Mouse (Mus musculus): Measurements from ENCODE around the gene Zfp398.
"Not testable (repeated sequence)": the region's sequence is repeated elsewhere in the genome, so short reads cannot be mapped to it uniquely, and the experiment has no call there.

Zfp398 gene

GRCm38 (mm10) chr6:47821776-47822175 is 13.7 kb upstream of the Zfp398 start:
- ATAC-seq (ENCODE audit: insufficient number of reproducible peaks, low FRiP score, low TSS enrichment): no peak

DNA sequence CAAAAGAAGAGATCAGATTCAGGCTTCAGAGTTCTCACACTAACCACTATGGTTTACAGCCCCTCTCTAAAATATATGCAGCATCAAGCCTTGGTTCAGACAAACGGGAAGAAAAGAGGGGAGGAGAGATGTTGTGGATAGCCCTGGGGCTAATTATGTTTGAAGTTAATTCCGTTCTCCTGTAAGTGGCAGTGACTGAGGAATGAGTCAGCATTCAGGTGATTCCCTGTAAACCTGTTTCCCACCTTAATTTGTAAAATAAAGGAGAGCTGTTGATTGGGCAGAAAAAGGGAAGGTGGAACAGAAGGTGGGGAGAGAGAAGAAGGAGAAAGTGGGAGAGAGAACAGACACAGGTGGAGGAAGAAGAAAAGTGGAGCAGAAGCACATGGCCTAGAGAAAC is 11.2 kb upstream of the Zfp398 start:
- no peak for ATAC-seq (ENCODE audit: insufficient number of reproducible peaks, low FRiP score, low TSS enrichment)

DNA sequence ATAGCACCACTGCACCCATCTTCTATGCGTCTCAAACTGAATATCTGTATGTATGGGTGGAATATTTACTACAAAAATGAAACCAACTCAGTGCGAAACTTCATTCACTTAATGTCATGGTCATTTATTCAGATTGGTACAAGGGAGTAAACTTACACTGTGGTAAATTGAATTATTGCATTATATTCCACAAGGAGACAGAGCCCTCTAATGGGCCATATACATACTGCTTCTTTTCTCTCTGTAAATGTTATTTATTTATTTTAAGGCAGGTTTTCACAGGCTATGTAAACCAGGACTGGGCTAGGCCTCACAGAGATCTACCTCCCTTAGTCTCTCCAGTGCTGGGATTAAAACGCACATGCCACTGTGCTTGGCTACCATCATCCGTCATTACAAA is 8.0 kb upstream of the Zfp398 start:
- ATAC-seq (ENCODE audit: insufficient number of reproducible peaks, low FRiP score, low TSS enrichment): no peak

DNA sequence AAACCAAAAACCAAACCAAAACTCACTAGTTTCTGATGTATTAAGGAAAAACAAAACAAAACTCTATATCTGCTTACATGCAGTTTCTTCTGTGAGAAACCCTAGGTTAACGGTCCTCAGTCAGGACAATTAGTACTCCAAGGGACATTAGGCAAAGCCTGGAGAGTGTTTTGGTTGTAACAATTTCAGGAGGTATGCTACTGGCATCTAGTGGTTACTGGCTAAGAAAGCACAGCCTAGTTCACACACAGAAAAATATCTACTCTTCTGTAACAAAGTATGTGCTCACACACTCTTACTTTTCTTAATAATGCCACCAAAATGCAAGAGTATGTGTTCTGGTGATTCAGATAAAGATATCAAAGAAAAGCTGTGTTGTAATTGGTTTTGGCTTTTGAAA is 6.5 kb upstream of the Zfp398 start:
- ATAC-seq (ENCODE audit: insufficient number of reproducible peaks, low FRiP score, low TSS enrichment): no peak

DNA sequence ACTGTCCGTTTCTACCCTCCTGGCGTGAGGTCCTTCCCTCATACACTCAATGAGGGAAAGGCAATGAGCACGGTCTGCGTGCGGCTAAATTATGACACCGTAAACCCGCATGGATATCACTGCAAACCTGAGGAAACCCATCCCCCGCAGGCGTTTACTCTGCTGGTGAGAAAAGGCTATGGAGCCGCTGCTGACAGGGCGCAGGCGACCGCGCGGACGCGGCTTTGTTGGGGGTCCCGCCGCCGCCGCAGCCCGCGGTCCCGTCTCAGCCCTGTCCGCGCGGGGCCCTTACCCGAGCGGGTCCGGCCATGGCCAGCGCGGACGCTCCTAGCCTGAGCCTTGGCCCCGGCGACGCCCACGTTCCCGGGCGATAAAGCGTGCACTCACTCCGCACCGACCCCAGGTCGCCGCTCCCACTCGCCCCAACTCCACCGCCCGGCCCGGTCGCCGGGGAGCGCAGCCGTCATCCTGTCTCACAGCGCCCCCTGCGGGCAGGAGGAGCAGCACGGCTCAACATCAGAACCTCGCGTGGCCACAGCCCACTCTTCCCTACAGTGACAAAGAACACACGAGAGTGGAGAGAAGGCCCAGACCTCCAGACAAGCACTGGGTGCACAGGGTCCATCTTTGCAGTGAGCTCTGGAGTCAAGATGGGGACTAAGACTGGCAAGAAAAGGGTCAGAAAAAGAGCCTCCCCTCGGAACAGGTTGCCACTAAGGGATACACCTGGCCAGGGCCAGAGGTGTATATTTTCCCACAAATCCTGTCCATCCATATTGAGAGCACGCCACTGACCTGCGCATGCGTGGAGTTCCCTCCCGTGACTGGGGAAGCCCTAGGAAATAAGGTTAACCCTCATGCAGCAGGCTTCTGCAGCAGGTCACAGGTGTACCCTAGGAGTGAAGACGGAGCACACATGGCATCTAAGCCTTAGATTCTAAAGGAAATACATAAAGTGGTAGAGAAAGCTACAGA is 5.1 kb upstream of the Zfp398 start, which contains the start of gene Zfp786:
Zfp786 (minus strand) TSS at position 764 of the 975 bp plus-strand sequence.
- ATAC-seq (ENCODE audit: insufficient number of reproducible peaks, low FRiP score, low TSS enrichment): peak; percentile 88

- no peak for ATAC-seq (ENCODE audit: insufficient number of reproducible peaks, low FRiP score, low TSS enrichment)
Measured at GRCm38 (mm10) chr6:47832220-47832619, 3.2 kb upstream of the Zfp398 start.

- ATAC-seq (ENCODE audit: insufficient number of reproducible peaks, low FRiP score, low TSS enrichment): peak; percentile 59
Measured at GRCm38 (mm10) chr6:47835984-47836521, 592 bp downstream of the Zfp398 start.

DNA sequence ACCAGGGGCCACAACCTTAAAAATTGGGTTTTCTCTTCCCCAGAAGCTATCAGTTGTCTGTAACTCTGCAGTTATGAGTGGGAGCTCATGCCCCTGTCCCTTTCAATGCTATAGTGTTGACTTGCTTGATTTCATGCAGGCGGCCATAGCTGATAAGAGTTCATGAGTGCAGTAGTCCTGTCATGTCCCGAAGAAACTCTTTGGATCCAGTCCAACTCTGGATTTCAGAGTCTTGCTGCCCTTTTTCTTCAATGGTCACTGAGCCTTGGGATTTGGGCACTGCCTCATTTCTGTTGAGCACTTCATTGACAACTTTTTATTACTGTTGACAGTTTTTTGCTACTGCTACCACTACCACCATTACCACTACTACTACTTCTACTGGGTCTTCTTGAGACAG is 2.2 kb downstream of the Zfp398 start:
- no peak for ATAC-seq (ENCODE audit: insufficient number of reproducible peaks, low FRiP score, low TSS enrichment)

- no peak for ATAC-seq (ENCODE audit: insufficient number of reproducible peaks, low FRiP score, low TSS enrichment)
Measured at GRCm38 (mm10) chr6:47841077-47841476, 5.6 kb downstream of the Zfp398 start.

DNA sequence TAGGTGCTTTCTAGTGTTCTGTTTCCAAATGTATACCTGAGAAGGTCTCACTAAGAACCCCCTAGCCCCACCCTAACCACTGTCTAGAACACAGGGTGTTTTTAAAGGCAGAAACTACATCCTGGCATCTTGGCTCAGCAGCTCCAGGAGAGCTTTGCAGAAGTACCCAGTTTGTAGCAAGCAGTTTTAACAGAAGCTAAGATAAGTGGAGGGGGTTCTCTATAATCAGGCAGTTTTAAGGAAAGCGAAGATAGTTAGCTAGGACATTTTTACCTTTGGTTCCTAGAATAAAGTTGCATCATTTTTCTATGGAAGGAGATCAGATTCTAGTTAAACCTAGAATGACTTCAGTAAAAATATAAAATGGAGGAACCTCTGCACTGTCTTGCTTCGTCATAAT is 6.4 kb downstream of the Zfp398 start:
- no peak for ATAC-seq (ENCODE audit: insufficient number of reproducible peaks, low FRiP score, low TSS enrichment)

DNA sequence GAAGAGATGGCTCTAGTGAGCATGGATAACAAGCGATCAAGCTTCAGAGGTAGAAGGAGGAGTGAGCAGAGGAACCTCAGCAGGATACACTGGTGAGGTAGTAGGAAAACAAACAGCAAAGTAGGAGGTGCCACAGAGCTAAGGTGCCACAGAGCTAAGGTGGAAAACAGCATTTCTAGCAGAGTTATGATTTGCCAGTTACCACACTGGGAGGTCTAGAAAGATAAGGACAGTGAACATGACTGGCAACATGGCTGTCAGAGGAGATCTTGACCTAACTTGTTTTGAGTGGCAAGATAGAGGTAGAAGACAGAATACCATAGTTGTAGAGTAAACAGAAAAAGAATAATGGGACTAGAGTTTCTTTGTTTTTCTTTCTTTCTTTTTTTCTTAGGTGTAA is 6.9 kb downstream of the Zfp398 start:
- no peak for ATAC-seq (ENCODE audit: insufficient number of reproducible peaks, low FRiP score, low TSS enrichment)

- no peak for ATAC-seq (ENCODE audit: insufficient number of reproducible peaks, low FRiP score, low TSS enrichment)
Measured at GRCm38 (mm10) chr6:47845779-47846178, 10.3 kb downstream of the Zfp398 start.

DNA sequence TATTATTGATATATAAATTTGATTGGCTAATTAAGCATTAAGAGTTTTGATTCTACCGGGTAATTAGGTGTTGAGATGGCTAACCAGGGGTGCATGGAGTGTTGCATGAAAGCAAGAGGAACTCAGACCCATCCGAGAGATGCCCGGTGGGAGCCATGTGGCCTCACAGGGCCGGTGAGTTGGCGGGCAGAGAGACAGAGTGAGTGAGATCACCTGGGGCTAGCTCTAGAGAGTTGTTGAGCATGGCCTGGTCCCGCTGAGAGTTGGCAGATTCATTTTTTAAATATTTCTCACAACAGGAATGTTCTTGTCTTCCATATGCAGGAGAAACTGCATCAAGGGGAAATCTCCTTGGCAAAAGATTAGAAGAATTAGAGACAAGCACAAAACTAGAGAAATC is 21.8 kb downstream of the Zfp398 start:
- no peak for ATAC-seq (ENCODE audit: insufficient number of reproducible peaks, low FRiP score, low TSS enrichment)

- not testable (repeated sequence) for ATAC-seq (ENCODE audit: insufficient number of reproducible peaks, low FRiP score, low TSS enrichment)
Measured at GRCm38 (mm10) chr6:47857729-47858128, 22.3 kb downstream of the Zfp398 start.

DNA sequence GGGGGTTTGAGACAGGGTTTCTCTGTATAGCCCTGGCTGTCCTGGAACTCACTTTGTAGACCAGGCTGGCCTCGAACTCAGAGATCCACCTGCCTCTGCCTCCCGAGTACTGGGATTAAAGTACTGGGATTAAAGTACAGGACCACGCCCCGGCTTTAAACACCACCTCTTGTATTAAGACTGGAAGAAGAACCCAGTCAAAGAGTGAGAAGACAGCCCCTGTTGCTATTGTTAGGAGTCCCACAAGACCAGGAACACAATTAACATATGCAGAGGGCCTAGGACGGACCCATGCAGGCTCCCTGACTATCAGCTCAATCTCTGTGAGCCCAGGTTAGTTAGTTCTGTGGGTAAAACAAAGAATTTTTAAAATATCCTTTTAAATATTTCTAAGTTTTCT is 36.8 kb downstream of the Zfp398 start:
- ATAC-seq (ENCODE audit: insufficient number of reproducible peaks, low FRiP score, low TSS enrichment): no peak

- no peak for ATAC-seq (ENCODE audit: insufficient number of reproducible peaks, low FRiP score, low TSS enrichment)
Measured at GRCm38 (mm10) chr6:47877058-47877457, 41.6 kb downstream of the Zfp398 start, which contains the start of gene Zfp282. Gene Zfp282 (plus strand): TSS chr6:47877204.

DNA sequence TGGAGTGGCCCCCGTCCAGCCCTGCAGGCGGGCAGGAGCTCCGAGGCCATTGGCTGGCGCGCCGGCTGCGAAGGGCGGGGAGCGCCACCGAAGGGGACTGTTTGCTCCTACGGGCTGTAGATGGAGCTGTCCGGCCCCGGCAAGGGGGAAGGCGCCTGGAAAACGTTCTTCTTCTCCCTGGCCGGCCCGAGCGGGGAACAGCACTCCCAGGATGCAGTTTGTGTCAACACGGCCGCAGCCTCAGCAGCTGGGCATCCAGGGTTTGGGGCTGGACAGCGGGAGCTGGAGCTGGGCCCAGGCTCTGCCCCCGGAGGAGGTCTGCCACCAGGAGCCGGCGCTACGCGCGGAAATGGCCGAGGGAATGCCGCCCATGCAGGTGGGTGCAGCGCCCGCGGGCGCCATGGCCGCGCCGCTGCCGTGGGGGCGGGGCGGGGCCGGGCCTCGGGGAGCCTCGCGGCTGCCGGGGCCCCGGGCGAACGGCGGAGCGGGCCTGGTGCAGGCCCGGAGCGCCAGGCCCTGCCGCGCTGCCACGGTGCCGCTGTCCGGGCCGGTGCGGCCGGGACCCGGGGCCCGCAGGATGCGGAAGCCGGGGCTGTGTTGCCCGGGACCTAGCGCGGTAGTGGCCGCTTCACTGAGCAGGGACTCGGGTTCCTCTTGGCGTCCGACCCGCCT is 42.1 kb downstream of the Zfp398 start:
- peak; percentile 97 for ATAC-seq (ENCODE audit: insufficient number of reproducible peaks, low FRiP score, low TSS enrichment)

DNA sequence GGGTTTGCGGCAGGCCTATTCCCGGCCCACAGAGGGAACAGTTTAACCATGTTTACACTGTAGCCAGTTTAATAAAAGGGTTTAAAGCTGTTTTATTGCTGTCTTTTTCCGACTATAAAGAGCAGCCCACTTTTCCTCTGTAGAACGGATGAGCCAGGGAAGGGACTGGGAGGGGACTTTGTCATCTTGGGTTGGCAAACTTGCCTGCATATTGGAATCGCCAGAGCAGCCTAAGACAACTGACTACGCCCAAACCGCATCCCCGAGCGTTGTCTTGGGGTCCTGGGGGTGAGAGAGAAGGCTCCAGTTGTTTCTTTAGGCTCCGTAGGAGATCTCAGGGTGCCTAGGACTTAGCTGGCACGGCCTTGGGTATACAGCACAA is 42.7 kb downstream of the Zfp398 start:
- no peak for ATAC-seq (ENCODE audit: insufficient number of reproducible peaks, low FRiP score, low TSS enrichment)

GRCm38 (mm10) chr6:47878593-47878992 is 43.1 kb downstream of the Zfp398 start:
- ATAC-seq (ENCODE audit: insufficient number of reproducible peaks, low FRiP score, low TSS enrichment): no peak

DNA sequence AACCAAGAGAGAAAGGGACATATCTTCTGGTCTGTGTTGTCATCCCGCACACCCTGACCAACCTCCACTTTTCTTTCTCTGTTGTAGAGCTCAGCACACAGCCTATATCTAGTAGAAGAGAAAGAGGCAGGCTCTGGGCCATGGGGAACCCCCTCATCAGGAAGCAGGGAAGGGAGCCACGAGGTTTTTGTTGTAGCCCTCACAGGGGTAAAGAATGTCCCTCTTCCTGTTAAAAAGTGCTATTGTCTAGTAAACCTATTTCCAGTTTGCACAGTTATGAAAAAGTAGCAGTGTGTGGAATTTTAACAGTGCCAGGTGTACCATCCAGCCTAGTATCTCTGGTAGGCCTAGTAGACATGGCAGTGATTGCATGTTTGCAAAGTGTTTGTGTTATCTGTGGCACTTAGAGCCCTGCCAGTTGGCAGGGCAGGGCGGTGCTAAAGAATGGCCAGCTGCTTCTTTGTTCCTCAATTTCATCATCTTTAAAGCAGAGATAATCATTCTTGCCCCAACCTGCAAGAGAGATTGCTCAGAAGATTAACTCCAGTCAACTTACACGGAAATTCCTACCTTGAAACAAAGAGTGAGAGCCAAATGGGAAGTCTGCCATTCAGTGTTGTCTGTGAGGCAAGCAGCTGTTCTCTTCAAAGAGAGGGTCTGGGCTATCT is 43.7 kb downstream of the Zfp398 start:
- ATAC-seq (ENCODE audit: insufficient number of reproducible peaks, low FRiP score, low TSS enrichment): no peak

DNA sequence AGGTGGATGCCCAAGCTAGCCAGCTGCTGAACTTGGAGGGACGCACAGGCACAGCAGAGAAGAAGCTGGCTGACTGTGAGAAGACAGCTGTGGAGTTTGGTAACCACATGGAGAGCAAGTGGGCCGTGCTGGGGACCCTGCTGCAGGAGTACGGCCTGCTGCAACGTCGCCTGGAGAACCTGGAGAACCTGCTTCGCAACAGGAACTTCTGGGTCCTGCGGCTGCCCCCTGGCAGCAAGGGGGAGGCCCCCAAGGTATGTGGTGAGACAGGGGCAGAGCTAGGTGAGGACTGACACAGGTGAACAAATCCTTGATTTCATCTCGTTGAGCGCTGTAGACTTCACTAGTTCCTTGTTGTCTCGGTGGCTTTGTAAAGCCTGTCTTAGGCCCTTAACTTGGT is 44.7 kb downstream of the Zfp398 start:
- ATAC-seq (ENCODE audit: insufficient number of reproducible peaks, low FRiP score, low TSS enrichment): no peak
